ENCODE assay signal across 25 mouse cellular contexts in the genomic region with DNA sequence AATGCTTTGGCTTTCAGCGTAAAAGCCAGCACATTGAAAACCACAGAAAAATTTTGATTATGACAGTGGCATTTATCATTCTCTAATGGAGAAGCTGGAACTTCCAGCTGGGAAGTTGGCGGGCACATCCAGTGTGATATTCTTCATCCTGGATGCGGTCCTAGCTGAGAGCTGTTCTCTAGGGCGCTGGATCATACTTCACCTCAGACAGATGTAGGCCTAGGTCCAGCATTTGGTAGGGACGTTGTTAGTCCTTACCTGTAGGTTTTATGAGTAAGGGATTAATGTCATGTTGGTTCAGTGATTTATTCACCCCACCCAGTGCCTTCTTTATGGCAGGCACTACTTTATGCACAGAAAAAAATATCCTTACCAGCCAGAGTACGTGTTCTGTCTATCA.
DNase-seq lines count a peak whose midpoint lies in the region; ATAC-seq and TF ChIP-seq lines count a peak whose summit lies in the region.
"Had no signal": no experiment of that assay in that cellular context is flagged by ENCODE, and none has a peak within 500 bp of the region (broad histone marks: within the 10 kb centered on the region; RNA-seq: fewer than 3 reads in every experiment).

No protein-coding gene starts in this region.

- peak; percentile 25 for DNase-seq in gastrocnemius, adult 18-20 months (ENCODE audit: low spot score)
- no peak for DNase-seq in gastrocnemius, postnatal 36 days
- DNase-seq in kidney, postnatal 10 days = peak; percentile 30
- no peak for DNase-seq in kidney, postnatal 25 days
- peak; percentile 23 for DNase-seq in lung, postnatal 10 days
- no peak for DNase-seq in lung, postnatal 0 days (ENCODE audit: low spot score)
- peak; percentile 5 for DNase-seq in urinary bladder, postnatal 14 days (ENCODE audit: low spot score)
- DNase-seq in urinary bladder, postnatal 10 days (ENCODE audit: low spot score) = no peak
- DNase-seq: adrenal gland, adult 8-10 months; cerebellum, adult 8-10 months; cerebellum, postnatal 25 days; heart, postnatal 36 days; liver, postnatal 0 days; midbrain, embryonic 14.5 days; right cerebral cortex, adult 18-20 months; spleen, adult 18-20 months had no signal

- H3K27ac ChIP-seq in lung, postnatal 0 days (ENCODE audit: low read length) = no peak overlapping the region
- H3K27ac ChIP-seq: forebrain, embryonic 13.5 days; heart, embryonic 10.5 days; heart, embryonic 15.5 days; hindbrain, embryonic 12.5 days; hindbrain, postnatal 0 days; intestine, embryonic 15.5 days; limb, embryonic 13.5 days had no signal

- H3K9ac ChIP-seq in lung, postnatal 0 days (replicated peaks; ENCODE audit: low read depth) = no peak overlapping the region
- H3K9ac ChIP-seq: forebrain, embryonic 13.5 days; heart, embryonic 15.5 days; hindbrain, embryonic 12.5 days; intestine, embryonic 15.5 days; limb, embryonic 13.5 days; liver, postnatal 0 days had no signal

- H3K4me3 ChIP-seq in lung, postnatal 0 days (ENCODE audit: low read depth, low read length) = no peak overlapping the region
- H3K4me3 ChIP-seq: forebrain, embryonic 13.5 days; heart, embryonic 10.5 days; heart, embryonic 15.5 days; hindbrain, embryonic 12.5 days; intestine, embryonic 15.5 days; limb, embryonic 13.5 days had no signal

- H3K9me3 ChIP-seq in lung, postnatal 0 days (ENCODE audit: low read length) = no peaks in the 10 kb centered on the region
- H3K9me3 ChIP-seq: forebrain, embryonic 13.5 days; heart, embryonic 10.5 days; heart, embryonic 15.5 days; hindbrain, embryonic 12.5 days; intestine, embryonic 15.5 days; limb, embryonic 13.5 days had no signal

- no peaks in the 10 kb centered on the region for H3K27me3 ChIP-seq in lung, postnatal 0 days (replicated peaks; ENCODE audit: insufficient read depth, low read length)
- H3K27me3 ChIP-seq: CH12.LX; forebrain, embryonic 13.5 days; heart, embryonic 15.5 days; hindbrain, embryonic 12.5 days; intestine, embryonic 15.5 days; limb, embryonic 13.5 days had no signal

- no peaks in the 10 kb centered on the region for H3K4me1 ChIP-seq in lung, postnatal 0 days (ENCODE audit: insufficient read depth, low read depth, low read length)
- H3K4me1 ChIP-seq: forebrain, embryonic 13.5 days; heart, embryonic 10.5 days; heart, embryonic 15.5 days; hindbrain, embryonic 12.5 days; intestine, embryonic 15.5 days; limb, embryonic 13.5 days had no signal

- intact Hi-C loops in gastrocnemius, postnatal 36 days (cut with DNase I) = no loop called here

- no peaks in the 10 kb centered on the region for H3K36me3 ChIP-seq in lung, postnatal 0 days (ENCODE audit: insufficient read depth, low read length)
- H3K36me3 ChIP-seq: heart, embryonic 10.5 days; heart, embryonic 15.5 days; hindbrain, embryonic 12.5 days; intestine, embryonic 15.5 days; limb, embryonic 13.5 days had no signal

- TF ChIP-seq EP300 in lung, postnatal 0 days (IDR thresholded peaks at IDR 0.05) = no peak

- no peak overlapping the region for H3K4me2 ChIP-seq in lung, postnatal 0 days (replicated peaks; ENCODE audit: low read depth, low read length)
- H3K4me2 ChIP-seq: forebrain, embryonic 13.5 days; heart, embryonic 15.5 days; hindbrain, embryonic 12.5 days; intestine, embryonic 15.5 days; limb, embryonic 13.5 days; liver, embryonic 11.5 days had no signal

- 71% methylated on average over 6 of the region's 6 CpGs for WGBS in lung, postnatal 0 days

- ATAC-seq in lung, postnatal 0 days = no peak
- ATAC-seq: forebrain, embryonic 13.5 days; hindbrain, postnatal 0 days; intestine, embryonic 15.5 days; liver, postnatal 0 days had no signal

- no peak for TF ChIP-seq CTCF in lung, postnatal 0 days (IDR thresholded peaks at IDR 0.05)

Comparison
In these comparisons a context has a peak if more than half of its experiments do, and no peak if none do; other contexts are left out.
1. DNase-seq: peak in gastrocnemius, adult 18-20 months (single experiment), kidney, postnatal 10 days (single experiment), lung, postnatal 10 days (single experiment) and urinary bladder, postnatal 14 days (single experiment); none in gastrocnemius, postnatal 36 days (0 of 2), kidney, postnatal 25 days (0 of 2), lung, postnatal 0 days (single experiment) and urinary bladder, postnatal 10 days (single experiment).